Mouse (Mus musculus) bone marrow macrophage, adult 2 months (primary cell): Measurements from ENCODE around the gene Cldn15.

ENCODE experiments used
- CTCF ChIP-seq: IDR thresholded peaks from 2 replicates; pipeline ENCODE4 v1.5.1; 2012; ENCODE audit warnings: low read depth, mild to moderate bottlenecking, low read length, moderate library complexity
- POLR2A ChIP-seq: IDR thresholded peaks from 2 replicates; pipeline ENCODE4 v1.6.1; 2012; ENCODE audit warnings: mild to moderate bottlenecking, low read depth, low read length, borderline replicate concordance

DNA sequence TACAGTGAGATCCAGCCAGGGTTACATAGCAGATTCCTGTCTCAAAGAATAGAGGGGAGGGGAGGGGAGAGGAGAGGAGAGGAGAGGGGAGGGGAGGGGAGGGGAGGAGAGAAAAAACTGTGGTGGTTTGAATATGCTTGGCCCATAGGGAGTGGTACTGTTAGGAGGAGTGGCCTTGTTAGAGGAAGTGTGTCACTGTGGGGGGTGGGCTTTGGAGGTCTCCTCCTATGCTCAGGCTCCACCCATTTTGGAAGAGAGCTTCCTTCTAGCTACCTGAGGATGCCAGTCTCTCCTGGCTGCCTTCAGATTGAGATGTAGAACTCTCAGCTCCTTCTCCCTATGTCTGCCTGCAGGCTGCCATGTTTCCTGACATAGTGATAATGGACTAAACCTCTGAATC lies 18.5 kb upstream of the Cldn15 start:
- TF ChIP-seq POLR2A (no peak), CTCF (no peak)
